Mouse (Mus musculus) olfactory bulb, adult 2 months (tissue): ENCODE results near the gene Tab2.

ENCODE experiments used
- CTCF ChIP-seq: fragments of 200-500 bp; IDR thresholded peaks from 2 replicates; pipeline ENCODE4 v1.5.1; 2012; ENCODE audit warnings: low read depth, mild to moderate bottlenecking, low read length, moderate library complexity; ENCODE audit not compliant: insufficient read depth
- POLR2A ChIP-seq: fragments of 200-500 bp; IDR thresholded peaks from 2 replicates; pipeline ENCODE4 v1.6.1; 2012; ENCODE audit warnings: mild to moderate bottlenecking, low read depth, low read length, moderate library complexity; ENCODE audit not compliant: insufficient read depth

DNA sequence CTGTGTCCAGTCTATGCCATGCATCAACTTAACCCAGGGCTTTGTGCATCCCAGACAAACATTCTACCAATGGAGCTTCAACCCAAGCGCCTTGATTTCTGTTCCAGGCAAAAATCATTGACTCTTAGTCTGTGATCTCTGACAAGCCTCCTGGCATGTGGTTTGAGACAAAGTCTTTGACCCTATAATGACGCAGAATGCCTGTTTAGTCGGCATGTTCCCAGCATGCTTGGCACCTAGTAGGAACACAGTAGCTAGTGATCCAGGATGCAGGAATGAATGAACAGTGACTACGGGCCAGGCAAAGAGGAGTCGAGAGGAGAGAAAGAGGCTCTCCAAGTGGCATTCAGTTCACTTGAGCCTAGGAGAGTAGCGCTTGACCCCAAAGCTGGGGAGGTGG, 92.6 kb downstream of the Tab2 start:
- TF ChIP-seq CTCF (no peak), POLR2A (no peak)
